Mouse (Mus musculus) B cell, adult 2 months (primary cell): ENCODE data around the gene Stx7.
A peak's percentile ranks its signal among the peaks of the same experiment; 100 is the strongest.

Experiments used
- DNase-seq, 2 experiments: peaks; one replicate each; pipeline ENCODE4 v3.0.0; 2022

Gene Stx7

GRCm38 (mm10) chr10:24168854-24169253, 19.8 kb downstream of the Stx7 start:
- no peak for DNase-seq

GRCm38 (mm10) chr10:24171906-24172459, 22.9 kb downstream of the Stx7 start:
- no peak for DNase-seq

- DNase-seq = peak; percentile 66 to 72
Measured at GRCm38 (mm10) chr10:24173210-24174001, 24.3 kb downstream of the Stx7 start.

DNA sequence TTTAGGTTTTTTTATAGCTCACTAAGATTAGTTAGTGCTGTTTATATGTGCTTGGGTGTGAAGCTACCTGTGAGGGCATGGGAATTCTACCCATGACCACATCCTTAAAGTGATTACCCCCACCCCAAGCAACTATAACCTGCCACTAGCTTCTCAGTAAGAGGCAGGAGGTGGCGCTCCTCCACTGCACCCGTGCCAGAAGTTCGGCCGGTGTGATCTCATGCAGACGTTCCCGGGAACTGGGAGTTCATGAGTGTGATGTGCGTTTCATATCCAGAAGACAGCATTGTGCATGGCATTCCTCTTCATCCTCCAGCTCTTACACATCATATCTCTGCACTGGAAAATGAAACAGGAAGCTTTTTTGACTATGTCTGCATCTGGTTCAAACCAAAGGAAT, 41.3 kb downstream of the Stx7 start:
- no peak for DNase-seq

GRCm38 (mm10) chr10:24191977-24192376, 42.9 kb downstream of the Stx7 start:
- DNase-seq = no peak

- no peak for DNase-seq
Measured at GRCm38 (mm10) chr10:24199303-24199702, 50.2 kb downstream of the Stx7 start.

DNA sequence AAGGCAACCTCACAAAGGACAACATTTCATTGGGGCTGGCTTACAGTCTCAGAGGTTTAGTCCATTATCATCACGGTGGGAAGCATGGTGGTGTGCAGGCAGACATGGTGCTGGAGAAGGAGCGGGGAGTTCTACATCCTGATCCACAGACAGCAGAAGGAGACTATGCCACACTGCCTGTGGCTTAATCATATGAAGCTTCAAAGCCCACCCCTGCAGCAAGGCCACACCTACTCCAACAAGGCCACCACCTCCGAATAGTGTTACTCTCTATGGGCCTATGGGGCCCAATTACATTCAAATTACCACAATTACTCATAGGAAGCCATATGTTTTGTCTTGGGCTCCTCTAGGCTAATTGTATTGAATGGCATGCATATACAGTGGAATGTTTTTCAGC, 51.0 kb downstream of the Stx7 start:
- DNase-seq = no peak

DNA sequence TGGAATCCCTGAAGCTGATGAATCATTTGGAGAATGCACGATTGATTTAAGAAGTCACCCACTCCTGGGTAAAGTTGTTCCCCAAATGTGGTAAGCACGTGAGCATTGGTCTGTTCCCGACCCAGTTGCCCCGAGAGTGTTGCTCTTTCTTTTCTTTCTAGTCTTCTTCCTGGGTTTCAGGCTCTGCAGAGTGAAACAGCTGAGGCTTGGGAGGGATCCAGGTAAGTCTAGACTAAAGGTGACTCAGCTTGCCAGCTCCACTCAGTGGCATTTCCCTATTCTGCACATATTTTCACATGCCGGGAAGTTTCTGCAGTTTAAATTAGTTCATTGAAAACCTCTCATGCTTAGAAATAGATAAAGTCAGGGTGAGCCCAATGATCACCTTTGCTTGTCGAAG, 61.0 kb downstream of the Stx7 start:
- DNase-seq = no peak

DNA sequence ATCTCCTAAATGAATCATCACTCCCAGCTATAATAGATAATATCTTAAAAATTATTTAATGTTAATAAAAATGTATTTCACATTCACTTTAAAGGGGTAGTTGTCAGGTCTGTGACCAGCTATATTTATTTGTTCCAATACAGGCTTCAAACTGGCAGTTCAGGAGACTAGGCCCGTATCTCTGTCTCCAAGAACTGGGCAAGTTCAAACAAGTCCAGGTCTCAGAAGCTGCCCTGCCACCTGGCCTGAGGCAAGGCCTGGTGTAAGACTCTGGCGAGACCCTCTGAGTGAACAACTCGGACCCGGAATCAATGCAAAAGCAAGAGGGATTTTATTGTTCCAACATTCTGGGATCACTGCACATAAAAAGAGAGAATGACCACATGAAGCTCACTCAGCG, 64.2 kb downstream of the Stx7 start:
- no peak for DNase-seq

DNA sequence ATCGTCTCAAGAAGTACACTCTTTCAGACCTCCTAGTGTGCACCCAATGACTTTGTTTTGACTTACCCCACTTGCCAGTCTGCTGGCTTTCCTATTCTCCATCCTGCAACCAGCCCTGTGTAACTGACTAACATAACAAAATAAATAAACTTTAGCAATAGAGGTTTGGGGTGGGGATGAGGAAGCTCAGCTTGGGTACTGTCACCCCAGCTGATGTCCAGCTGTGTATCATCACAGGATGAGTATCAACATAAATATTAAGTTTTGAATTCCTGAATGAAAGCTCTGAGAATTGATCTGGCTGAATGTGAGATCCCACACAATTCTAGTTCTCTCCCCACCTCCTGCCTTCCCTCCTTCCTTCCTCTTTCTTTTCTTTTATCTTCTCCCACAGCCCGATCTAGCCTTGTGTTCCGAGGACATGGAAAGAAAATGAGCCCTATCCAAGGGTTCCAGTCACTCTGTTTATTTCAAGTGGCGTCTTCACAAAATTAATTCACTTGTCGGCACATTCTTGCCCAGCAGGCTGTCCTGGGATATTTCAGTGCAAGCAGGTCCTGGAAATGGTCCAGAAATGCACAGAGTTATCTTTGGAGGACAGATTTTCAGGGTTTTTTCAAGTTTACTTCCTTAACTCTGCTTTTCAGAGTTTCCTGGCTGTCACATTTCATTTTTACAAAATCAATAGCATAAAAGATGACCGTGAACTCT, 68.6 kb downstream of the Stx7 start:
- no peak for DNase-seq

GRCm38 (mm10) chr10:24220931-24221330, 71.8 kb downstream of the Stx7 start:
- no peak for DNase-seq

DNA sequence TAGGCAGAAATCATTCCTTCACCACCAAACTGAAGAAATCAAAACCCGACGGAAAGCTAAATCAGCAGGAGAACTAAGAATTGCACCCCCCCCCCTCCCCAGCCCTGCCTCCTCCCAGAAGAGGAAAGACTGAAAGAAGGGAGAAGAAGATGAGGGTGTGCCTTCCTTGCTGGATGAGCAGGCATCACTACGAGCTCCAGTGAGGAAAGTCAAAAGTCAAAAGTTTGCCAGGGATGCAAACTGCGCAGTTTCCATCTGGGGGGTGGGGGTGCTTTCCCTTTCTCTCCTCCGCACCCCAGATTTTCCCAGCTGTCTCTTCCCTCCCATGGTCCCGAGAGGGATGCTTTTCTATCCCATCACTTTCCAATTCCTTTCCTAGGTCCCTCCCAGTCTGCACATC, 73.8 kb downstream of the Stx7 start:
- no peak for DNase-seq

DNA sequence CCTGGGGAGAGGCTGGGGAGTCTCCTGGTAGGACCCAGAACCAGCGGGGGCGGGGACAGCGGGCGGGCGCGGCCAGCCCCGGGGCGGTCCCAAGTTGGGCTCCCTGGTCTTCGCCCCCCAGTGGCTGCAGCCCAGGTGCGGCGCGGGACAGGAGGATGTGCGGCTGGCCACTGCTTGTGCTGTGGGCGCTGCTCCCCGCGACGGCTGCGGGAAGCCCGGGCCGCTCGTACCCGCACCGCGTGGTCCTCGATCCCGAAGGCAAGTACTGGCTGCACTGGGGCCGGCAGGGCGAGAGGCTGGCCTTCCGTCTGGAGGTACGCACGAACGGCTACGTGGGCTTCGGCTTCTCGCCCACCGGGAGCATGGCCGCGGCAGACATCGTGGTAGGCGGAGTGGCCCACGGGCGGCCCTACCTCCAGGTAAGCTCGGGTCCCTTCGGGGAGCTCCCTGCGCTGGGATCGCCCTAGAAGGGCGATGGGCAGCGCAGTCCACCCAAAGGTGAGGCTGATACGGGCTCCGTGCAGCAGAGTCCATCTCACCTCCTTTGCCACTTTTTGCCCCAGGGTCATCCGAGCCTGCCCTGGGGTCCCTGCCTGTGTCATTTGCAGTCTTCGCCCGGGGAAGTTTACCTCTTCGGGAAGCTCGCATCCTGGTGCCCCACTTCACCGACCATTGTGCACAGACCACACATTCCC, 74.5 kb downstream of the Stx7 start, which contains the start of gene Moxd1:
TSS of gene Moxd1 (plus strand) at position 69 of the 695 bp plus-strand sequence.
- DNase-seq = peak; percentile 21 to 28

- DNase-seq = no peak
Measured at GRCm38 (mm10) chr10:24224591-24224990, 75.5 kb downstream of the Stx7 start.

- DNase-seq = no peak
Measured at GRCm38 (mm10) chr10:24228318-24229183, 79.4 kb downstream of the Stx7 start.

GRCm38 (mm10) chr10:24232281-24232680, 83.2 kb downstream of the Stx7 start:
- DNase-seq = no peak

- DNase-seq = peak; percentile 3 to 10
Measured at GRCm38 (mm10) chr10:24235426-24236283, 86.6 kb downstream of the Stx7 start.
